In the genomic region with DNA sequence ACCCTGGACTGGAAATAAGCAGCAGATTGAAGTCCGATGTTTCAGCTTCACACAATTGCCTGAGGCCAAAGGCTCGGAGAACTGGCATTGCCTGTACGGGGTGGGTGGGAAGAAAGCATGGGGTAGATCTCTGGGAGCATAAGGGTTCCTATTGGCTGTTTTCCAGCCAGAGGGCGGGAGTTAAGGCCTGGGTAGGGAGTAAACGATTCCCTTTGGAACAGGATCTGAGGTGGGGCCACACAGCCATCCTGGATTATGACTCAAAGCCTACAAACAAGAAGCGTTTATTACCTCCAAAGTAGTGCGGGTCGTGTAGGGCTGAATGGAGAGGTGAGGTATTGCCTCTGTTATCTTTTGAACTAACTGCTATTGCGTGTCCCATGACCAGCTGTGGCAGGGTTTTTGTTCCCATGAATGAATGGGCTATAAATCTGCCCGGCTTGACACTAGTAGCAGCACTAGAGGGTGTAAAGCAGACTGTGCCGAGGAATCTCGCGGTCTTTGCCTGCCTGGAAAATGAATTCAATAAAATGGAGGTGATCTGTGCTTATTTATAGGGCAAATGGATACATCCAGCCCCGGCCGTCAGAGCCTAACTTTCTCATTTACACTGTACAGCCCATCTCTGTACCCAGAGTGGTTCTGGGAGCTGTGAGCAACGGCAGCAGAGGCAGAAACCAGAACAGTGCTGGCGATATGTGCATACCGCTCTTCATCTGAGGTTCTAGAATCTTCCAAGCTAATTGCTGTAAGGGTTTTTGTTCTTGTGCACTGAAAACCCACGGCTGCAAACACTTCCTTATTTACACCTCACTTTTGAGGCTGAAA, we compare ENCODE assay signal across 13 mouse cellular contexts.
A peak's percentile ranks its signal among the peaks of the same experiment; 100 is the strongest.
DNase-seq lines count a peak whose midpoint lies in the region; ATAC-seq lines count a peak whose summit lies in the region.
"Had no signal": no experiment of that assay in that cellular context is flagged by ENCODE, and none has a peak within 500 bp of the region (broad histone marks: within the 10 kb centered on the region; RNA-seq: fewer than 3 reads in every experiment).

No protein-coding gene starts in this region.

- no peak overlapping the region for H3K27ac ChIP-seq in lung, embryonic 16.5 days (ENCODE audit: low read length)
- H3K27ac ChIP-seq in neural tube, embryonic 14.5 days (ENCODE audit: low read depth, low read length) = peak overlapping the region; percentile 55; the same call in 1 of the 2 replicates
- H3K27ac ChIP-seq: liver, embryonic 15.5 days; stomach, embryonic 15.5 days had no signal

- no peak overlapping the region for H3K4me3 ChIP-seq in lung, embryonic 16.5 days (ENCODE audit: low read length)
- no peak overlapping the region for H3K4me3 ChIP-seq in neural tube, embryonic 14.5 days (ENCODE audit: low read depth, low read length)
- H3K4me3 ChIP-seq: liver, embryonic 15.5 days; megakaryocyte, embryonic 14.5 days; stomach, embryonic 15.5 days had no signal

- no peaks in the 10 kb centered on the region for H3K27me3 ChIP-seq in lung, embryonic 16.5 days (ENCODE audit: control insufficient read depth, insufficient read depth, low read depth, low read length)
- H3K27me3 ChIP-seq in neural tube, embryonic 14.5 days (ENCODE audit: control insufficient read depth, insufficient read depth, low read length) = no peaks in the 10 kb centered on the region
- H3K27me3 ChIP-seq: liver, embryonic 15.5 days; megakaryocyte, embryonic 14.5 days; stomach, embryonic 15.5 days had no signal

- H3K36me3 ChIP-seq in lung, embryonic 16.5 days (ENCODE audit: control insufficient read depth, insufficient read depth, low read length) = no peaks in the 10 kb centered on the region
- H3K36me3 ChIP-seq in neural tube, embryonic 14.5 days (ENCODE audit: control insufficient read depth, insufficient read depth, low read length) = no peaks in the 10 kb centered on the region
- H3K36me3 ChIP-seq: liver, embryonic 15.5 days; stomach, embryonic 15.5 days had no signal

- no peak overlapping the region for H3K9ac ChIP-seq in lung, embryonic 16.5 days (ENCODE audit: low read length)
- H3K9ac ChIP-seq in neural tube, embryonic 14.5 days (replicated peaks; ENCODE audit: low read depth, low read length) = no peak overlapping the region
- H3K9ac ChIP-seq: liver, embryonic 15.5 days; stomach, embryonic 15.5 days had no signal

- peak; percentile 31; the same call in 1 of the 2 replicates for ATAC-seq in lung, embryonic 16.5 days (ENCODE audit: low read depth)
- peak; percentile 86 for ATAC-seq in neural tube, embryonic 14.5 days (ENCODE audit: low read depth)

- no peak overlapping the region for H3K4me2 ChIP-seq in lung, embryonic 16.5 days (ENCODE audit: low read depth, low read length)
- H3K4me2 ChIP-seq in neural tube, embryonic 14.5 days (ENCODE audit: low read depth, low read length) = peak overlapping the region; percentile 30
- H3K4me2 ChIP-seq: liver, embryonic 15.5 days; stomach, embryonic 15.5 days had no signal

- H3K9me3 ChIP-seq in lung, embryonic 16.5 days (ENCODE audit: control insufficient read depth, low read length) = no peaks in the 10 kb centered on the region
- no peaks in the 10 kb centered on the region for H3K9me3 ChIP-seq in neural tube, embryonic 14.5 days (ENCODE audit: control insufficient read depth, low read length)
- H3K9me3 ChIP-seq: liver, embryonic 15.5 days; stomach, embryonic 15.5 days had no signal

- DNase-seq in cerebellum, postnatal 10 days = peak; percentile 4 to 12
- DNase-seq in cerebellum, adult 9-11 months = no peak
- no peak for DNase-seq in lung, postnatal 4 days
- DNase-seq in kidney, postnatal 36 days = peak; percentile 1
- DNase-seq in lung, postnatal 36 days = no peak
- DNase-seq in layer of hippocampus, postnatal 25 days (ENCODE audit: extremely low spot score in 1 of 2, low spot score in 1 of 2) = no peak
- DNase-seq: cerebellum, postnatal 36 days; right cerebral cortex, postnatal 25 days had no signal

- H3K4me1 ChIP-seq in lung, embryonic 16.5 days (replicated peaks; ENCODE audit: control insufficient read depth, insufficient read depth, low read length) = no peaks in the 10 kb centered on the region
- peaks cover 10% of the 10 kb centered on the region; the same call in 1 of the 2 replicates for H3K4me1 ChIP-seq in neural tube, embryonic 14.5 days (ENCODE audit: control insufficient read depth, insufficient read depth, low read length)
- H3K4me1 ChIP-seq: liver, embryonic 15.5 days; megakaryocyte, embryonic 14.5 days; stomach, embryonic 15.5 days had no signal

- WGBS in lung, embryonic 16.5 days = 60% methylated on average over 19 of the region's 19 CpGs
- WGBS in neural tube, embryonic 14.5 days = 13% methylated on average over 19 of the region's 19 CpGs

Comparison
In these comparisons a context has a peak if more than half of its experiments do, and no peak if none do; other contexts are left out.
1. DNase-seq: peak in cerebellum, postnatal 10 days (2 of 2) and kidney, postnatal 36 days (2 of 2); none in cerebellum, adult 9-11 months (single experiment), lung, postnatal 4 days (0 of 2), lung, postnatal 36 days (single experiment) and layer of hippocampus, postnatal 25 days (0 of 2).